Mouse (Mus musculus): Measurements from ENCODE around the gene Hist1h4a.

GRCm38 (mm10) chr13:23751478-23751956 is 9.5 kb downstream of the Hist1h4a start:
- TF ChIP-seq CTCF (conservative IDR thresholded peaks at IDR 0.05; ENCODE audit: insufficient read depth, insufficient read length, low read depth, low read length) (no peak), POLR2A (IDR thresholded peaks at IDR 0.05; ENCODE audit: low read depth, low read length) (no peak)
